Mouse (Mus musculus) cerebellum, adult 9-11 months (tissue): Measurements from ENCODE around the gene Gxylt2.

Experiments used
- DNase-seq: peaks from one replicate; pipeline ENCODE4 v3.0.0; 2022

The Gxylt2 gene

DNA sequence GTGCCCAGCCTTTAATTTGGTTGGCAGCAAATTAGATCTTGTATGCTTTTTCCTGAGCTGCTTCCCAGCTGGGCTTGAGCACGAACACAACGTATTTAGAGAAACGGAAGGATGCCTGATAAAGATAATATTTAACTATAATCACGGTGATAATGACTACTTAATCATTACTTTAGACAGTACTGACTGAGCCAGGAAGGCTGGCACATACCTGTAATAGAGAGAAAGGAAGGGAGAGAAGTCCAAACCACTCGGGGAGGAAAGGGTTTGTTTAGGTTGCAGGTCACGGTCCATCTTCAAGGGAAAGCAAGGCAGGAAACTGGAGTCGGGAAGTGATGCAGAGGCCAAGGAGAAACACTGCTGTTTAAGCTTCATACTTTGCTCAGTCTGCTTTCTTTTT, 11.6 kb downstream of the Gxylt2 start:
- no peak for DNase-seq

DNA sequence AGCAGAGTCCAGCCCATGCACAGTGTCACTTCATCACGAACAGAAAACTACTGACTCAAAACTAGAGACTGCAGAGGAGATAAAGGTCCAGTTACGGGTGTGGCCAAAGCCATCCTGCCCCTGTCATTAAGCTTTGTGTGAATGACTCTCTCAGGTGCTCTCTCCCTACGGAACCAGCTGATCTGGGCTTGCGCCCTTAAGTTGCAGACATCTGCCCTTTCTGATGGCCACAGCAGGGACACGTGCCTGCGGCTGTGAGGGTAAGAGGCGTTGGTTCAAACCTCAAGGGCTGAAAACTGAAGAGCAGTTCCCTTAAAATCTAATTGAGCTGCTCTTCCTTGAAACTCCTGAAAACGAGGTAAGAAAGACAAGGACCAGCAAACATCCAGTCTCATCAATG, 12.3 kb downstream of the Gxylt2 start:
- no peak for DNase-seq

DNA sequence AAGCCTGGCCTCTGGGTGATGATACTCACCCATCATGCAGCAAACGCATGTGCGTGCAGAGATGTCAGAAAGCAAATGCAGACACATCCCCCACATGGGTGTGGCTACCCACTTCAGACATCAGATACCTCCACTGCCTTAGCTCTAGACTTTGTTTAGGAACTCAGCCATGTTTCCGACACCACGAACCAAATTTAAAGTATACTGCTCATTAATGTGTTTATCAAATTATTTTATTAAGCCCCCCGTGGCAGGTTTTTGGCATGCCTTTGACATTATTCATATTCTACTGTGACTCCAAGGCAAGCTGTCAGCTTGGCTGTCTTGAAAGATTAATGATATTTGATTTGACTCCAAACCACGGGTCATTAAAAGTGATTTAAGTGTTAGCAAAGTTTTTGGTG, 15.6 kb downstream of the Gxylt2 start:
- DNase-seq = no peak

DNA sequence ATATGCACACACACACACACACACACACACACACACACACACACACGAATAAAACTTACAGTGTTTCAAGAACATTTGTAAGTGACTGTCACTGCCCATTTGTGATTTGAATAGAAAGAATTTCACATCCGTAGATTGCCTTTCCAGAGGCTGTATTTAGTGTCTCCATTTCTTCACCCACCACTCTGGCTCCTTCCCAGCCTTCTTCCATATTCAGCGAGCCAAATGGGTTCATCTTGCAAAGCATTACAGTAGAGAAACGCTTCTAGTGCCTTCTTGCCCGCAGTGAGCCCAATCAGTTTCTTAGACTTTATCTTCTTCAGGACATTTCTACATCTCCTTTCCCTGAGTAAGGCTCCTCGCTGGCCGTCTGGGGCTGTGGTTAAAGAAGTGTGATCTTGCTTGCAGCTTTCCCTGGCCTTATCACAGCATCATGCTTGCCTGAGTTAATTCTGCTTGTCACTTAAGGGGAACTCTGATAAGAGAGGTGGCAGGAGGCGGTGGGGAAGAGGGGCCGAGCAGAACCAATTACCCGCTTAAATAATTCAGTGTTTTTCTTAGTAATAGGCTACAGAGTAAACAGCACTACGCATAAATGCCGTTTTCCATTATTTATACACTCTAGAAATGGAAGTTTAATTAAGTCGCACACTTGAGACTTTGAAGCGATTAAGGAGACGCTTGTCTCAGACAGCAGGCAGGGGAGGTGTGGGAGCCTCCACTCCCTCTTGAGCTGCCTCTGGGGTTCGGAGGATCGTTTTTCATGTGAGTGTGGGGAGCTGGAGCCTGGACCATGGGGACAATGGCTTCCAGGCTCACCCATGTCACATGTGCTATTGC, 16.6 kb downstream of the Gxylt2 start:
- no peak for DNase-seq

DNA sequence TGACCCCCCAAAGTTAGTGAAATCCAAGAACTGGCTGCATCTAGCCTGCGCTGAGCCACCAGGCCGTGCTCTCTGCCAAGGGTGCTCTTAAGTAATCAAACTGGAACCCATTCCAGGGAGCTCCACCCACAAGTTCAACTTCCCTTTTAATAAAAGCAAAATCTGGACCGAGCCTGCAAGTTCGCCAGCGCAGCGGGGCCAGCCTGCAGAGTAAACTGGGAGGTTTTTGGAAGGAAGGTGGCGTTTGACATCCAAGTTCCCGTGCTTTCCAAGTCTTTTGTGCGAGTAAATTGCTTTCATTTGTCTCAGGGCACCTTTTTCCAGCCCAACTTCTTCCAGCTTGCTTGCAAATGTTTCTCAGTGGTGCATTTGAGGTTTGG, 27.5 kb downstream of the Gxylt2 start:
- DNase-seq = peak; percentile 2

DNA sequence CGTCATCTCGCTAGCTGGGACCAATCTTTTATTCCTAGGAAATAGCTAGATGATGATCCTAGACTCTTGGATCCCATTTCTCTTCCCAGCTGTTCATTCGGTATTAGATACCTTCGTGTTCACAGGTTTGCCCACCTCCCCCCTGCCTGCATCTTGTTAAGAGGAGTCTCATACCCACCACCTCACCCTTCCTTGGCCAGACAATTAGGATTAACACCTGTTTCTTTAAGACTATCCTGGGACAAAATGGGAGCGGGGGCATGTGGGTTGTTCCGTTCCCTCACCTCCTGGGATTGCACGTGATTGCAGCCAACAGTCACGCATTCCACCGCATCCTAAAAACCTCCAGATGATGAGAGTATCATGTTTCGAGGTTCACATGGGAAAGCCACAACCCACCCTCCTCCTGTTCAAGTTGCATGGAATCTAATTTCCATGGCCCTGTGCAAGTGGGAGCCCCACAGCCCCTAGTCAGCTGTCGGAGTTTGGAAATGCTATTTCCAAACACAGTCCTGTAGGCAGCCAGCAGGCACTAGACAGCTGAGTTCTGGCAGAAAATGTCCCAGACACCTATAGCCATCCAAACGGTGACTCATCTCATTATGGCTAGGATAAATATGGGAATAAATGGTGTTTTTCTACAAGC, 28.0 kb downstream of the Gxylt2 start:
- no peak for DNase-seq

DNA sequence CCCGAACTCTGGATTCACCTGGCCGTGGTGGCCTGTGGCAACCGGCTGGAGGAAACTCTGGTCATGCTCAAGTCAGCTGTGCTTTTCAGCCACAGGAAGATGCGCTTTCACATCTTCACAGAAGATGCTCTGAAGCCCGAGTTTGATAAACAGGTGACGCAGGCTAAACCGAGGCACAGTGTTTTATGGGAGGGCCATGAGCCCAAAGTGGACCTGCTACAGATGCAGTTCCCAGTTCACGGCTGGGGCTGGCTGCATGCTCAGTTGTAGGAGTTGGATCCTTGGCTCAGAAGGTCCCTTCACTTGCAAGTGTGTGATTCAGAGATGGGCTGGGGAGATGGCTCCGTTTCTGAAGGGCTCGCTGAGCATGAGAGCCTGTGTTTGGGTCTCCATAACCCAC, 28.7 kb downstream of the Gxylt2 start:
- DNase-seq = no peak

DNA sequence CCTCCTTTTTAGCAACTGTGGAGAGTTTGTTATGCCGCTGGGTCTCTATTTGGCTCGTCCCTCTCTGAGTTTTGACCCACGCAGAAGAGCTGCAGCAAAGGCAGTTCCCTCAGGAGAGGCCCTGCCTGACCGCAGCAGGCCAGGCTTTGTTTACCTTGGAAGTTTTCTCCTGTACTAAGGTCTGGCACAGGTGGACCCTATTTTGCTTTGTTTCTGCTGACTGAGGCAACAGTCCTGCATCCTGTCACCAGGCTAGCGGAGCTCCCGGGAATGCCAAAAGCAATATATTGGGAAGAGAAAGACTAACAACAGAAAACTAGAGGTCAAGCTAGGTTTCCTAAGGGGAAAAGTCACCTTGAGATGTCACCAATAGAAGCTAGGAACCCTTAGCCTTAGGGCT, 29.8 kb downstream of the Gxylt2 start:
- DNase-seq = no peak

DNA sequence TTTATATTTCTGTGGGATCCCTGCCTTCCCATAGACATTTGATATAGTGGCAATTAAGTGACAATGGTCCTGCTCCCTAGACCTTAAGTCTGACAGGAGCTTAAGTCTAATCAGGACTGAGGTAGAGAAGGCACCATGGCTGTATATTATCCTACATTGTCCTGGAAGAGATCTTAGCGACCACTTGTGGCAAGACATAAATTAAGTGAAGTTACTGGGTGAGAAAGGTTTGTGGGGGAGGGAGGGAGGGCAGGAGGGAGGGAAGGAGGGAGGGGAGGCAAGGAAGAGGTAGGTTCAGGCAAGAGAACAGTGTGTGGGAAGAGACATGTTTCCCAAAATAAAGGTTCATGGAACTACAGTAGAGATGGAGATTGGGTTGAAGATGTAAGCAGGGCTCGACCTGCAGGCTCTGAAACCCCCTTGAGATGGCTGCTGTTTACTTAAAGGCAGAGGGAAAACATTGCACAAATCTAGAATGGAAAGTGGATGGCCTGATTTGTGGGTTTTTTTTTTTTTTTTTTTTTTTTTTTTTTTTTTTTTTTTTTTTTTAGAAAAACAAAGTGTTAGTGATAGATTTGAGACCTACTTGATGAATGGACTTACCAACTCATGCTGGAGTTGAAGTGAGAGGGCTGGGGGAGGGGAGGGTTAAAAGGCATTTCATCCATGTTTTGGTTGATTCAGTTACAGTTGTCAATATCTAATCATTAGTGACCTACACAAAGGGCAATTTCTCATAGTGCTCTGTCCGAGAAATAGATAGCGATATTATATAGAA, 54.1 kb downstream of the Gxylt2 start:
- DNase-seq = no peak

DNA sequence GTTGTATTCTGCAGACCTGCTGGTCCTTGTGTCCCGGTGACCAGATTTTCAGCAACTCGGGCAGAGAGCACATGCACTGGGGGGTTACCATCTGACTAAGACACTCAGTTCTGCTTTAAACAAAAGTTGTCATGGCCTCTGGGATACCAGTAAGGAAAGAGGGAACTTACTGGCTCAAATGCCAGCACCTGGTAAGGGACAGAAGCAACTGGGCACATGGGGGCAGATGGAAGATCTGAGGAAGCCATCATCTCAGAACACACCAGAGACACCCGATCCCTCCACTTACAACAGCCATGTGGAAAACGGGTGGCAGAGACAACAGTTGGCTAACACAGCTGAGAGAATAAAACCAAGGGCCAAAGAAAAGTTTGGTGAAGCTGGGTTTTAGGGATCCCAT, 63.2 kb downstream of the Gxylt2 start:
- no peak for DNase-seq

DNA sequence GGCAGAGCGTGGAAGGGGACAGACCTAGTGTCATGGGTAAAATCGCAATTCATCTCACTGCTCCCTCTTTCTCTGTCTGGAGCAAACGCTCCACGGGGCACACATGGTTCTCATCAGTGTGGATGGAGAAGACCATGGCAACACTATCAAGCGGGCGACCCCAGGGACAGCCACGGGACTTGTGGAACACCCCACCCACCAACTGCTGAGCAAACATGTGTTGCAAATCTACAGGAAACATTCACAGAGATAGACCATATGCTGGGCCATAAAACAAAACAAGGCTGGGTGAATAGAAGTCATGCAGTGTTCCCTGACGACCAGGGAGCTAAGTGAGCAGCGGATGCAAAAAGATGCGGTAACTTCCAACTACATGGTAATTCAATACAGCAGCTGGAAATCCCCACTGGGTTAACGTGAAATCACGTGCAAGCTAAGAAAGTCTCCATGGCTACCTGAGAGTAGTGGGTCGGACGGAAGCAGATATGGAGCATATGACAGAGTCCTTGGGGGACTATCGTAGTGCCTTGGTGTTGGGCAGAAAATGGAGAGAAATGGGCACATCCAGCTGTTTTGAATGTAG, 71.5 kb downstream of the Gxylt2 start:
- DNase-seq = no peak

DNA sequence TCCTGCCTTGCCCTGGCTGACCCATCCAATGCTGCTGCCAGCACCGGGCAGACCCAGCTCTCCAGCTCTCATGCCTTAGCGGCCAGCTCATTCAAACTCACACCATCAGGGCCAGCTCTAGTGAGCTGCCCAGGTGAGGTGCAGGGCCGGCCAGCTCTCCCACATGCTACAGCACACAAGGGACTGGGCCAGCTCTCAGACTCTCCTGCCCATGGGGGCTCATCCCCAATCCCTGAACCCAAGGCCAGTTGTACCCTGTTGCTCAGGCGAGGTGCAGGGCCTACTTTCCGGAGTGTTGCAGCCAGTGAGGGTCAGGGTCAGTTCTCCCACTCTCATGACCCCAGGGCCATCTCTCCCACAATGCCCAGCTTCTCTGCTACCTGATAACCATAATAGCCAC, 74.1 kb downstream of the Gxylt2 start:
- no peak for DNase-seq

DNA sequence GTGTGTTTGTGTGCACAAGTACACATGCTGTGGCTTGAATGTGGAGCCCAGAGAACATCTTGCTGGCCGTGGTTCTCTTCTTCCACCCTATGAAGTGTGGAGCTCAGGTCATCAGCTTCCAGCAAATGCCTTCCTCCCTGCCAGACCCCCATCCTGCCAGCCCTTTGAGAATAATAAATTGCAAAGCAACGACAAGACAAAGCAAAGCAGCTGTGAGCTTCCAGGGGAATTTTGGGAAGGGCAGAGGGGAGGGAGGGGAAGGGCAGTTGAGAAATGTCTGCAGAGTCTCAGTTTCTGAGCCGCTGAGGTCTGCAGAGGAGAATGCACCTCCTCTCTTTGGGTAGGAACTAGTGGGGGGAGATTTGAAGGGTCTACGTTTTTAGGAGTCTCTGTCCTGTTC, 75.9 kb downstream of the Gxylt2 start:
- no peak for DNase-seq

DNA sequence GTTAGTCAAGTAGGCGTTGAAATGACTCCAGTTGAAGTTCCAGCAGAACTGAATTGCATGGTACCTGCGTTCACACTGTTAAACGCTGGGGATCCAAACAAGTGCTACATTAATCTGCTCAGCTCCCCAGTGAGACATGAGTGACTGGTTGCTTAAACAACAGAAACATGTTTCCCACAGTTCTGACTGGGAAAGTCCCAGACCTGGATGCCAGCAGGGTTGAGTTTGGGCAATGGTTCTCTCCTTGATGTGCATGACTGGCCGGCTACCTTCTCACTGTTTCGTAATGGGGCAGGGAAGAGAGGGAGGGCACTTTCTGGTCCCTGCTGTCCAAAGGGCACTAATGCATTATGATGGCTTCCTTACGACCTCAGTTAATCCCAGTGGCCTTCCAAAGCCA, 77.1 kb downstream of the Gxylt2 start:
- no peak for DNase-seq

DNA sequence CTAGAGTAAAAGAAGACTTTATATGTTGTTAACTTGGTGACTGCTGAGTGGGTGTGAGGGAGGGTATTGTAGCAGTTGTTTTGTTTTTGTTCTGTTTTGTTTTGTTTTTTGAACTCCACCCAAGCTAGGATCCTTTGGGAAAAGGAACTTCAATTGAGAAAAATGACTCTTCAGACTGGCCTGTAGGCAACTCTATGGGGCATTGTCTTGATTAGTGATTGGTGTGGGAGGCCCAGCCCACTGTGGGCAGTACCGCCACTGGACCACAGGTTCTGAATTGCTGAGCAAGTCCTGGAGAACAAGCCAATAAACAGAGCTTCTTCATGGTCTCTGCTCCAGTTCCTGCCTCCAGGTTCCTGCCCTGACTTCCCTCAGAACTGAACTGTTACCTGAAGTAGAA, 83.2 kb downstream of the Gxylt2 start:
- DNase-seq = no peak

DNA sequence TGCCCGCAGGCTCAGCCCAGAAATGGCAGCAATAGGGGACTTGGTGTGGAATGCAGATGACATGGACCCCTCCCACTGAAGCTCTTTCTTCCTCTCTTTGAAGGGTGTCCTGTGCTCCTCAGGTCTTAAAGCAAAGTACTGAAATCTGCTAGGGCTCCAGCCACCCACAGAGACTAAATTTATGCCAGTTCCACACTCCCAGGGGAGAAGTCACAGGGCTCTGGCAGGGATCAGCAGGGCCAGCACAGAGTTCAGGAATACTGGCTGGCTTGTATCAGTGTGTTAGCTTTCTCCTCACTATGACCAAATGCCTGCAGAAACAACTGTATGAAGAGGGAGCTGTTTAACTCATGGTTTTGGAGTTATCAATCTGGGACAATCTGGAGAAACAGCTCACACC, 84.6 kb downstream of the Gxylt2 start:
- no peak for DNase-seq

DNA sequence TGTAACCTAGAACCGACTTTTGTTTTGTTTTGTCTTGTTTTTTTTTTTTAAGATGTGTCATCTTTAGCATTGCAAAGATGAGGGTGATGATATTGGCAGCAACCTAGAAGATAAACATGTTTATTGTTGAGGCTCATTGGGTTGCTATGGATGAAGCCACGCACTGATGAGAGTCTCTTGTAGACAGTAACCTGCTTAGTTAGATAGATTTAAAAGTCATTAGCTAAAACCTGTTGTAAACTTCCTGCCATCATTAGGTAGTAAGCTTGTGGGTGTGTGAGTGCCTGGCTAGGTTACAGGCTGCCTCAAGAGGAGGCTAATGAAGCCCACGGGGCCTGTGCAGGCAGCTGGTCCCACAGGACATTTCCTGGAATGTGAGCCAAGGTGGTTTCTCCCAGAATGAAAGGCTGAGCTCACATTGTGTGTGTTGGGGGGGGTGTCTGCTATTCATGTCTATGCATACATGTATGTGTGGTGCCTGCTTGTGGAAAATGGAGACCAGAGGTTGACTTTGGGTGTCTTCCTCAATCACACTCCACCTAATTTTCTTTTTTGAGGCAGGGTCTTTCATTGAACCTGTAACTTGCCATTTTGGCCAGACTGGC, 87.6 kb downstream of the Gxylt2 start:
- no peak for DNase-seq

DNA sequence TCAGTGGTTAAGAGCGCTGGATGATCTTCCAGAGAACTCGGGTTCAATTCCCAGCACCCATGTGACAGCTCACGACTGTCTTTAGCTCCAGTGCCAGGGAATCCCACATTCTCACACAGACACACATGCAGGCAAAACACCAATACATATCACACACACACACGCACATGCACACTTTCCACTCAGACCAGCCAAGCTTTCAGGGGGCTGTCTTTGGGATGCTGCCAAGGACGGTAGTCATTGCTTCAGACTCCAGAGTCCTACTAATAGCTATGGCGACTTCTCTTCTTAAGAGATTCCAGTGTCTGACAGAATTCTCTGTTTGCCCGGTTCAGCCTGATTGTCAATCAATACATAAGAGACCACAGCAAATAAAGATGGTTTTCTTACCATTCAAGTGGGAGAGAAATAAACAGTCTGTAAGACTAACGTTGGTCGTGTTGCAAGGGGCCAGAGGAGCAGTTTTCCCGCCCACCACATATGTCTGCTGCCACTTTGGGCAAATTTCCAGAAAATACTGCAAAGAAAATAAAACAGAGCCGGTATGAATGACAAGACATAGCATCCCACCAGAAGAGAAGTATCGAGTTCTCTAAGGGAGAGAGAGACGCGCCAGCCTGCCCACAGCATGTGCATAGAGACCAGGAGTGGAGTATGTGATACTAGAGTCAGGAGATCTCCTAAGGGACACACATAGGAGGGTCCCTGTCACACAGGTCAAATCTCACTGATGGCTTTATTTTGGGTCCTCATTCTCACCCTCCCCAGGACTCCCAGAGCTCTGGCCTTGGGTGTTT, 88.6 kb downstream of the Gxylt2 start:
- no peak for DNase-seq

DNA sequence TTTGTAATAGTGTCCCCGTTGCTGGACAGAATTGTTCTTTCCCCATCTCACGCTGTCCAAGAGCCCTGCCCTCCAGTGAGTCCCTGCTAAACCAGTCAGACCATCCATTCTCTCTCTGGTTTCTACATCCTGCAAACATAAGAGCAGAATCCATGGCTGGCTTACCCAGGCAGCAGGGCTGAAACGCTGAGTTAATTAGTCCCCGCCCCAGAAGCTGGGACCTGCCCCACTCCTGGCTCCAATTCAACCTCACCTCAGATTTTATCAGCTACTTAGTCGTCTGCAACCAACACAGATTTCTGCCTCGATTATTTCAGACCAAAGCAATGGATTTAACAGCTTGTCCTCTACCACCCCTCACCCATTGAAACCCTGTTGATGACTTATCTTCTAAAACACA, 91.3 kb downstream of the Gxylt2 start:
- DNase-seq = no peak

DNA sequence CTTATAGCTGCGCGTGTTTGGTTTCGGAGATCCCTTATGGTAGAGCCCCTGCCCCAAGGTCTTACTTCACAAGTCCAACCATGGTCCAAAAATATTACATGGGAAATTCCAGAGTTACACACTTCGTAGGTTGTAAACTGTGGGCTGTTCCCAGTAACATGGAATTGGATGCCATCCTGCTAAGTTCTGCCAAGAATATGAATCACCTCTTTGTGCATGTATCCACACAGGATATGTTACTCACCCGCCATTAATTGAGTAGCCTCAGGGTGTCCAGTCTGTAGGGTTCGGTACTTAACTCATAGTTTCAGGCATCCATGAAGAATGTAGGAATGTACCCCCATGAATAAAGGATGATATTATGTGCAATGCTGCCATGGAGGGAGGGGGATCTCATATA, 94.8 kb downstream of the Gxylt2 start:
- DNase-seq = no peak

DNA sequence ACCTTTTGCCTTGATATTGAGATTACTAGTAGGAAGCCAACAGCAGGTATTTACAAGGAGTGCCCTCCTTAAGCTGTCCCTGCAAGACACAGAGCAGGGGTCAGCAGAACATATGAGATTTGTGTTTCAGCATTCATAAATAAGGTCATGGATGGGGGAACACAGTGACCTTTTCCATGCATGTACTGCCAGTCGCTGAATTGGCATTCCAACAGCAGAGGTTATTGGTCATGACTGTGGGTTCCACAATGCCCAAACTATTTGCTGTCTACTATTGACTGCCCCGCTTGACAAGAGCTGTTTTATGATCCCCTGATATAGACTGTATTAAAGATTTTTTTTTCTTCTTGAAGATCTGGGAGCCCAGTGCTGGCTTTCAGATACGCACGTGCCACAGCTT, 95.2 kb downstream of the Gxylt2 start:
- no peak for DNase-seq

DNA sequence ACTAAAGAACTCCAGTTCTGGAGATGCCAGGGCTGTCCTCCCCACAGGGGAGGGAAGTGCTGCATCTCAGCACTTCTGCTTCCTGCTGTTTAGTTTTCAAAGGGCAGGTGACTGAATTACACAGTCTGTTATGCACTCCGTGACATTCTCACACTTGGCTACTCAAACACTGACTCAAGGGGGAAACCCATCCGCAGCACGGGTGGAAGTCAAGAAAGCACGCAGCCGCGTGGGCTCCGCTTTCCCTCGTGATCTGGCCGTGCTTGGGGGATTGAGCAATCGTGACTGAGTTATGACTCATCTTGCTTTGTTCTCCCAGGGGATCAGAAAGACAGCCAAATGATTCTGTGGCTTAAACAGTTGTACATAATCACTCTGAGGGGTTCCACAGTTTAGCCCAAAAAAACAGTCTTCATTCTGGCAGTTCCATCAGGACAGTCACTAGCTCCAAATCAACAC, 96.0 kb downstream of the Gxylt2 start:
- DNase-seq = no peak
